8 mouse cellular contexts compared by ENCODE assay signal in the genomic region with DNA sequence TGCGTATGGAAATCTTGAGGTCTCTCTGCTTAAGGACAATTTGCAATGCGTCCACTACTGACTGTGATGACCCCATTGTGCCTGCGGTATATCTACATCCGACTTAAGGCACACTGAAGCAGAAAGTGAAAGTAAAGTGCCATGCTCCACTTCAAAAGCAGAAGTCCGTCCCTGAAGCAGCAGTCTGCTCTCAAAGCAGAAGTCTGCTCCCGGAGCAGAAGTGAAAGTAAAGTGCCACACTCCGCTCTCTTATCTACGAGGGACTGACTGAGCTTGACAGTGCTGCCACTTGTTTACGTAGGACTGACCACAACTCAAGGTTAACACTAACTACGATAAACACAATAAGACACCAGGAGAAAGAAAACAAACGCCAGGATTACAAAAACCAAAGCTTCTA.
DNase-seq lines count a peak whose midpoint lies in the region; ATAC-seq and TF ChIP-seq lines count a peak whose summit lies in the region.

No protein-coding gene starts in this region.

- H3K4me3 ChIP-seq in bone marrow, adult 2 months (replicated peaks; ENCODE audit: control insufficient read depth, low read depth, low read length): peak overlapping the region; percentile 63
- peak overlapping the region; percentile 38 for H3K4me3 ChIP-seq in lung, postnatal 0 days (ENCODE audit: low read depth, low read length)
- H3K4me3 ChIP-seq in stomach, postnatal 0 days (ENCODE audit: low read depth, low read length): peak overlapping the region; percentile 33

- H3K27me3 ChIP-seq in lung, postnatal 0 days (replicated peaks; ENCODE audit: insufficient read depth, low read length): no peaks in the 10 kb centered on the region
- no peaks in the 10 kb centered on the region for H3K27me3 ChIP-seq in stomach, postnatal 0 days (ENCODE audit: control insufficient read depth, insufficient read depth, low read length)

- TF ChIP-seq CTCF in bone marrow, adult 2 months (IDR thresholded peaks at IDR 0.05; ENCODE audit: control insufficient read depth, insufficient read depth, low read length): no peak
- TF ChIP-seq CTCF in lung, postnatal 0 days (IDR thresholded peaks at IDR 0.05): no peak
- no peak for TF ChIP-seq CTCF in stomach, postnatal 0 days (IDR thresholded peaks at IDR 0.05; ENCODE audit: low read depth)

- peak overlapping the region; percentile 67; the same call in 1 of the 2 replicates for H3K27ac ChIP-seq in bone marrow, adult 2 months (ENCODE audit: control insufficient read depth, insufficient read depth, low read depth, low read length, poor library complexity)
- H3K27ac ChIP-seq in lung, postnatal 0 days (ENCODE audit: low read length): peak overlapping the region; percentile 54; the same call in 1 of the 2 replicates
- no peak overlapping the region for H3K27ac ChIP-seq in stomach, postnatal 0 days (replicated peaks)

- TF ChIP-seq POLR2A in bone marrow, adult 2 months (IDR thresholded peaks at IDR 0.05; ENCODE audit: borderline replicate concordance, control insufficient read depth, low read depth, low read length): no peak

- no peak for TF ChIP-seq EP300 in lung, postnatal 0 days (IDR thresholded peaks at IDR 0.05)
- no peak for TF ChIP-seq EP300 in stomach, postnatal 0 days (optimal IDR thresholded peaks at IDR 0.05)

- peak; percentile 20 for DNase-seq in layer of hippocampus, adult 9-10 months (ENCODE audit: low spot score)
- no peak for DNase-seq in layer of hippocampus, adult 8-10 months (ENCODE audit: low spot score in 2 of 2)
- DNase-seq in heart, postnatal 25 days (ENCODE audit: low spot score): peak; percentile 16
- DNase-seq in lung, postnatal 0 days (ENCODE audit: low spot score): peak; percentile 88
- peak; percentile 41 for DNase-seq in stomach, postnatal 0 days (ENCODE audit: low spot score)
- no peak for DNase-seq in cerebellum, postnatal 14 days
- no peak for DNase-seq in embryo, embryonic 11 days

- H3K4me1 ChIP-seq in bone marrow, adult 2 months (ENCODE audit: control insufficient read depth, insufficient read depth, low read length): no peaks in the 10 kb centered on the region
- H3K4me1 ChIP-seq in lung, postnatal 0 days (ENCODE audit: insufficient read depth, low read depth, low read length): no peaks in the 10 kb centered on the region
- H3K4me1 ChIP-seq in stomach, postnatal 0 days (replicated peaks; ENCODE audit: control insufficient read depth, insufficient read depth): no peaks in the 10 kb centered on the region

- intact Hi-C loops in heart, postnatal 25 days (cut with DNase I): no loop called here

- H3K9ac ChIP-seq in lung, postnatal 0 days (replicated peaks; ENCODE audit: low read depth): no peak overlapping the region
- H3K9ac ChIP-seq in stomach, postnatal 0 days (ENCODE audit: low read length): no peak overlapping the region

- peak; percentile 56 for ATAC-seq in lung, postnatal 0 days
- ATAC-seq in stomach, postnatal 0 days (ENCODE audit: low FRiP score, low TSS enrichment): no peak

- H3K36me3 ChIP-seq in lung, postnatal 0 days (ENCODE audit: insufficient read depth, low read length): no peaks in the 10 kb centered on the region
- no peaks in the 10 kb centered on the region for H3K36me3 ChIP-seq in stomach, postnatal 0 days (ENCODE audit: control insufficient read depth, insufficient read depth, low read length)

- H3K4me2 ChIP-seq in lung, postnatal 0 days (replicated peaks; ENCODE audit: low read depth, low read length): peak overlapping the region; percentile 49
- H3K4me2 ChIP-seq in stomach, postnatal 0 days (replicated peaks; ENCODE audit: low read depth): peak overlapping the region; percentile 39

- no peaks in the 10 kb centered on the region for H3K9me3 ChIP-seq in lung, postnatal 0 days (ENCODE audit: low read length)
- H3K9me3 ChIP-seq in stomach, postnatal 0 days (ENCODE audit: control insufficient read depth, low read length): no peaks in the 10 kb centered on the region

- 1% methylated on average over 11 of the region's 11 CpGs for whole genome bisulfite sequencing in bone marrow, adult 2 months
- 35% methylated on average over 11 of the region's 11 CpGs for WGBS in lung, postnatal 0 days
- WGBS in stomach, postnatal 0 days: 51% methylated on average over 11 of the region's 11 CpGs

Comparison
In these comparisons a context has a peak if more than half of its experiments do, and no peak if none do; other contexts are left out.
1. DNase-seq: peak in layer of hippocampus, adult 9-10 months (single experiment), heart, postnatal 25 days (single experiment), lung, postnatal 0 days (single experiment) and stomach, postnatal 0 days (single experiment); none in layer of hippocampus, adult 8-10 months (0 of 2), cerebellum, postnatal 14 days (0 of 2) and embryo, embryonic 11 days (single experiment).
2. Peak in every context shown above with its lines, with median percentiles within 50 percentile points of each other: H3K4me3 ChIP-seq.